ENCODE assay signal across 16 mouse cellular contexts in genomic region chr10:42689694-42690093, GRCm38 (mm10).
"Had no signal": no experiment of that assay in that cellular context is flagged by ENCODE, and none has a peak within 500 bp of the region (broad histone marks: within the 10 kb centered on the region; RNA-seq: fewer than 3 reads in every experiment).

No protein-coding gene starts in this region.

- H3K27me3 ChIP-seq: liver, embryonic 12.5 days; neural tube, embryonic 13.5 days; neural tube, embryonic 15.5 days had no signal

- H3K36me3 ChIP-seq: neural tube, embryonic 15.5 days had no signal

- H3K27ac ChIP-seq: liver, embryonic 12.5 days; liver, embryonic 14.5 days; neural tube, embryonic 15.5 days had no signal

- H3K9me3 ChIP-seq: liver, embryonic 12.5 days; neural tube, embryonic 13.5 days; neural tube, embryonic 15.5 days had no signal

- H3K4me3 ChIP-seq: liver, embryonic 12.5 days; myocyte; neural tube, embryonic 15.5 days had no signal

- H3K4me2 ChIP-seq: liver, embryonic 12.5 days; lung, embryonic 14.5 days had no signal

- DNase-seq: lung, adult 18-20 months; lung, embryonic 14.5 days; lung, postnatal 10 days; lung, postnatal 4 days; right cerebral cortex, adult 18-20 months; right cerebral cortex, postnatal 25 days; right cerebral cortex, postnatal 4 days; spleen, adult 18-20 months; thymus, adult 2 months; thymus, postnatal 25 days; thymus, postnatal 4 days had no signal

- ATAC-seq: liver, embryonic 12.5 days had no signal

- H3K9ac ChIP-seq: liver, embryonic 12.5 days; liver, embryonic 14.5 days; lung, embryonic 14.5 days; neural tube, embryonic 15.5 days had no signal
